Mouse (Mus musculus) limb, embryonic 14.5 days (tissue): Measurements from ENCODE around the gene Rnf150. TPM values are rescaled to one million over a fixed set of nuclear protein-coding genes. Genes with fewer than 3 reads are reported as not detected.
A peak's percentile ranks its signal among the peaks of the same experiment; 100 is the strongest.

Source experiments
- ATAC-seq: fragments of 200-750 bp; cut with Nextera tagmentation; 2 replicates; pipeline ENCODE4 v1.8.0; 2017; ENCODE audit warnings: low read depth, moderate number of reproducible peaks, moderate TSS enrichment; ENCODE audit not compliant: low FRiP score
- DNase-seq: peaks from one replicate; pipeline ENCODE4 v3.0.0-alpha.2; 2015; ENCODE audit warnings: low spot score
- H3K27ac ChIP-seq: fragments of 300-500 bp; sonication (generic); replicated peaks from 2 replicates; pipeline ENCODE4 v1.5.1; 2014; ENCODE audit warnings: low read depth, mild to moderate bottlenecking, low read length, moderate library complexity, mixed read lengths
- H3K27me3 ChIP-seq: fragments of 300-500 bp; sonication (generic); 2 replicates; pipeline ENCODE4 v1.6.1; 2014; ENCODE audit warnings: low read length, mixed read lengths; ENCODE audit not compliant: control insufficient read depth, insufficient read depth
- H3K36me3 ChIP-seq: fragments of 300-500 bp; sonication (generic); 2 replicates; pipeline ENCODE4 v1.6.1; 2014; ENCODE audit warnings: mild to moderate bottlenecking, low read length, moderate library complexity, mixed read lengths; ENCODE audit not compliant: control insufficient read depth, insufficient read depth
- H3K4me1 ChIP-seq: fragments of 300-500 bp; sonication (generic); 2 replicates; pipeline ENCODE4 v1.6.1; 2014; ENCODE audit warnings: antibody characterized with exemption, low read length, mixed read lengths; ENCODE audit not compliant: control insufficient read depth, insufficient read depth
- H3K4me2 ChIP-seq: fragments of 300-500 bp; sonication (generic); replicated peaks from 2 replicates; pipeline ENCODE4 v1.6.1; 2014; ENCODE audit warnings: low read depth, mild to moderate bottlenecking, low read length, moderate library complexity; ENCODE audit not compliant: severe bottlenecking
- H3K4me3 ChIP-seq: fragments of 300-500 bp; sonication (generic); replicated peaks from 2 replicates; pipeline ENCODE4 v1.5.1; 2014; ENCODE audit warnings: low read length
- H3K9ac ChIP-seq: fragments of 300-500 bp; sonication (generic); 2 replicates; pipeline ENCODE4 v1.6.1; 2014; ENCODE audit warnings: mild to moderate bottlenecking, low read depth, low read length, moderate library complexity; ENCODE audit not compliant: severe bottlenecking
- H3K9me3 ChIP-seq: fragments of 300-500 bp; sonication (generic); 2 replicates; pipeline ENCODE4 v1.6.1; 2016; ENCODE audit warnings: low read length; ENCODE audit not compliant: control insufficient read depth
- POLR2A ChIP-seq: fragments of 200-500 bp; IDR thresholded peaks from 2 replicates; pipeline ENCODE4 v1.8.0; 2012; ENCODE audit warnings: inconsistent platforms, mild to moderate bottlenecking, moderate library complexity, borderline replicate concordance; ENCODE audit not compliant: insufficient read depth, insufficient read length; ENCODE audit errors: extremely low read depth
- WGBS: fragments of 180-500 bp; shearing (Covaris S2); extraction: QIAGEN DNeasy Blood & Tissue Kit; methylation state at CpG from one replicate; pipeline ENCODE4 v1.1.7; 2014; 5-methylcytosine and 5-hydroxymethylcytosine counted together
- polyA plus RNA-seq, 2 experiments: library from polyadenylated mRNA; depleted of rRNA in 1 of 2; stranded (reverse) in 1 of 2; unstranded in 1 of 2; fragments of >200 nt; fragmentation: Nextera tagmentation in 1 of 2; extraction: Ambion mirVana in 1 of 2; gene quantifications; 2 replicates each; pipeline versions ENCODE4 v1.2.1 to v1.2.3; 2012 to 2014

Gene Rnf150
- polyA plus RNA-seq, 2 experiments: 1.5 to 5.5 TPM

GRCm38 (mm10) chr8:83038575-83038974, 175.4 kb downstream of the Rnf150 start:
- no peak overlapping the region for H3K9ac ChIP-seq
- no peaks in the 10 kb centered on the region for H3K4me1 ChIP-seq
- no peaks in the 10 kb centered on the region for H3K9me3 ChIP-seq
- H3K27me3 ChIP-seq: no peaks in the 10 kb centered on the region
- ATAC-seq: no peak
- no peak for TF ChIP-seq POLR2A
- H3K27ac ChIP-seq: no peak overlapping the region
- H3K4me2 ChIP-seq: no peak overlapping the region
- 89% methylated on average over 10 of the region's 10 CpGs for WGBS
- 0 out of 2 replicates have a peak, but pooled peaks cover 6% of the 10 kb centered on the region for H3K36me3 ChIP-seq
- DNase-seq: no peak
- no peak overlapping the region for H3K4me3 ChIP-seq

- no peak overlapping the region for H3K27ac ChIP-seq
- TF ChIP-seq POLR2A: no peak
- no peak overlapping the region for H3K9ac ChIP-seq
- DNase-seq: no peak
- no peak for ATAC-seq
- no peak overlapping the region for H3K4me3 ChIP-seq
- no peaks in the 10 kb centered on the region for H3K4me1 ChIP-seq
- 86% methylated on average over 4 of the region's 4 CpGs for WGBS
- 0 out of 2 replicates have a peak, but pooled peaks cover 4% of the 10 kb centered on the region for H3K36me3 ChIP-seq
- H3K9me3 ChIP-seq: no peaks in the 10 kb centered on the region
- H3K27me3 ChIP-seq: no peaks in the 10 kb centered on the region
- H3K4me2 ChIP-seq: no peak overlapping the region
Measured at GRCm38 (mm10) chr8:83041440-83041839, 178.3 kb downstream of the Rnf150 start.

- no peak for DNase-seq
Measured at GRCm38 (mm10) chr8:83046912-83047311, 183.8 kb downstream of the Rnf150 start.

GRCm38 (mm10) chr8:83048527-83048926, 185.4 kb downstream of the Rnf150 start:
- ATAC-seq (no peak), DNase-seq (no peak)
- H3K4me3 ChIP-seq: no peak overlapping the region
- peaks cover 24% of the 10 kb centered on the region for H3K4me1 ChIP-seq
- no peaks in the 10 kb centered on the region for H3K27me3 ChIP-seq
- H3K36me3 ChIP-seq: no peaks in the 10 kb centered on the region
- no peak overlapping the region for H3K9ac ChIP-seq
- no peaks in the 10 kb centered on the region for H3K9me3 ChIP-seq
- no peak overlapping the region; the same call in 1 of the 2 replicates for H3K4me2 ChIP-seq
- 42% methylated on average over 6 of the region's 6 CpGs for WGBS
- H3K27ac ChIP-seq: peak overlapping the region; percentile 70
- no peak for TF ChIP-seq POLR2A

More at GRCm38 (mm10) chr8:83046912-83047311, 183.8 kb downstream of the Rnf150 start:
- Histone ChIP-seq H3K36me3 (no peaks in the 10 kb centered on the region), H3K9me3 (no peaks in the 10 kb centered on the region), H3K4me3 (no peak overlapping the region), H3K4me2 (no peak overlapping the region), H3K27me3 (no peaks in the 10 kb centered on the region), H3K9ac (no peak overlapping the region), H3K4me1 (peaks cover 24% of the 10 kb centered on the region), H3K27ac (no peak overlapping the region)
- no peak for TF ChIP-seq POLR2A
- 79% methylated on average over 9 of the region's 9 CpGs for WGBS
- no peak for ATAC-seq

- H3K4me2 ChIP-seq: no peak overlapping the region; the same call in 1 of the 2 replicates
- peak; percentile 70 for DNase-seq
- H3K9me3 ChIP-seq: no peaks in the 10 kb centered on the region
- H3K27ac ChIP-seq: peak overlapping the region; percentile 70
- H3K4me1 ChIP-seq: peaks cover 24% of the 10 kb centered on the region
- H3K4me3 ChIP-seq: no peak overlapping the region
- H3K9ac ChIP-seq: no peak overlapping the region
- no peak for TF ChIP-seq POLR2A
- no peaks in the 10 kb centered on the region for H3K27me3 ChIP-seq
- WGBS: 19% methylated on average over 7 of the region's 7 CpGs
- no peaks in the 10 kb centered on the region for H3K36me3 ChIP-seq
- peak; percentile 88 for ATAC-seq
Measured at GRCm38 (mm10) chr8:83049171-83049601, 186.0 kb downstream of the Rnf150 start.
